Mouse (Mus musculus): ENCODE measurements around the gene Olfr620. TPM values are rescaled to one million over a fixed set of nuclear protein-coding genes. Genes with fewer than 3 reads are reported as not detected.

Olfr620 gene
- not detected in 2 replicates for polyA plus RNA-seq (2012; rRNA removed)

DNA sequence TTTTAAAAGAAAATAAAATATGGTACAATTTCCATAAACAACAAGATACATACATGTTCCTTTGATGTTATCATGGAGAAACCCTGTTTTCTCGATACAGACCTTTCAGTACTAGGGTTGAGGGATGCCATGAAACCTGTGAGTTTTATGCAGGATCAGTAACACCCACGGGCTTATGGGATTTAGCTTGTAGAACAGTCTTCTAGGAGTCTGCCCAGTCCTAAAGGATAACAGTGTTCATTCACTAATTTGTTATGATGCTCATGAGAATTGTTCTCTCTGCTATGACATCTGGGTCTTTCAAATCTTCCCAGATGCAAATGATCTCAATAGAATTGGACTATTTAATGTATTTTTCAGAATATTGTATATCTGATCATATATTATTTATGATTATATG lies at the start of gene Olfr620:
Gene Olfr620, minus strand, starts transcription at position 101 of the 400 bp plus-strand sequence.
- no peak for DNase-seq (ENCODE audit: low read depth, low spot score)
- WGBS, result 66% methylated on average over 2 of the region's 2 CpGs

GRCm38 (mm10) chr7:103644070-103644469 lies 31.7 kb upstream of the Olfr620 start:
- WGBS, result 29% methylated on average over 4 of the region's 4 CpGs
- DNase-seq (ENCODE audit: low read depth, low spot score), result no peak

- no peak for DNase-seq (ENCODE audit: low read depth, low spot score)
- 79% methylated on average over 1 of the region's 1 CpGs for WGBS
Measured at GRCm38 (mm10) chr7:103642602-103643001, 30.3 kb upstream of the Olfr620 start, which contains the start of gene Olfr622. Gene Olfr622, minus strand, starts transcription at chr7:103642702.

GRCm38 (mm10) chr7:103636795-103637194 lies 24.5 kb upstream of the Olfr620 start:
- DNase-seq (ENCODE audit: low read depth, low spot score), result no peak

GRCm38 (mm10) chr7:103607425-103607824 lies 4.9 kb downstream of the Olfr620 start:
- no peak for DNase-seq (ENCODE audit: low read depth, low spot score)
- 80% methylated on average over 2 of the region's 2 CpGs for WGBS

DNA sequence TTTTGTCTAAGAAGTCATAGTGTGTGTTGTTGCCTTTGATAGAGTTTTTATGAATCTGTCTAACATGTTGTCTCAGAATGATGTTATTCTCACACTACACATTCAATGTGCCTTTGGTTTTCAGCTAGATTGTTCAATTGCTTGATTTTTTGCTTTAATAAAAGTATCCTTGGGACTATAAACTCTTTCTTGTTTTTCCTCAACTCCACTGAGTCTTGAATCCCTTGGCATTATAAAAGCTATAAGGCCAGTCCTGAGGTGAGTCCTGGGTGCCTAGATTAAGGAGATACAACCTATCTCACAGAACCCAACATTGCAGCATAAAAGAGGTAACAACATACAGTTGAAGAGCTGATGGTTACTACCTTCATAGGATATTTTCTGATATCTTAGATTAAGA lies 12.1 kb downstream of the Olfr620 start, which contains the start of gene Olfr619:
Gene Olfr619, plus strand, starts transcription at position 301 of the 400 bp plus-strand sequence.
- no peak for DNase-seq (ENCODE audit: low read depth, low spot score)

GRCm38 (mm10) chr7:103589803-103590202 lies 22.5 kb downstream of the Olfr620 start, which contains the start of gene Olfr618:
Gene Olfr618, plus strand, starts transcription at chr7:103590103.
- DNase-seq (ENCODE audit: low read depth, low spot score), result no peak
- WGBS, result 55% methylated on average over 2 of the region's 2 CpGs

- DNase-seq (ENCODE audit: low read depth, low spot score), result no peak
- 86% methylated on average over 1 of the region's 1 CpGs for WGBS
Measured at GRCm38 (mm10) chr7:103572761-103573160, 39.6 kb downstream of the Olfr620 start, which contains the start of gene Olfr617. Gene Olfr617, plus strand, starts transcription at chr7:103573061.

DNA sequence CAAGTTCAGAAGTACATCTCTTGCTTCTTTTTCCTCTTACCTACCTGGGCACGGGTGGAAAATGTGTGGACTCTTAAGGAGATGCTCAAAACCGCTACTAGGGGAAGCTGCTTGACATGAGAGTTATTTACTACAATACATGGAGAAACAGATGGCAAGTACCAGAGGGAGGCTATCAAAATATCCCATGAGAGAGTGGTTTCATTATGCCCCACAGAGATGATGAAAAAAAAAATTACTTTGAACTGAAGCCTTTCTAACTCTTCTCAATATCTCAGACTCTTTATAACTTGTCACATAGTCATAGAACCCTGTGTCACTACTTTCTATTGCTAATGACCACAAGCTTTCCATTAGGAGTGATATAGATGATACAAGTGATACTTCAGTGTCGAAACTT lies 43.3 kb downstream of the Olfr620 start, which contains the start of gene Olfr616:
Gene Olfr616, minus strand, starts transcription at position 101 of the 400 bp plus-strand sequence.
- 68% methylated on average over 3 of the region's 3 CpGs for WGBS
- DNase-seq (ENCODE audit: low read depth, low spot score), result no peak

DNA sequence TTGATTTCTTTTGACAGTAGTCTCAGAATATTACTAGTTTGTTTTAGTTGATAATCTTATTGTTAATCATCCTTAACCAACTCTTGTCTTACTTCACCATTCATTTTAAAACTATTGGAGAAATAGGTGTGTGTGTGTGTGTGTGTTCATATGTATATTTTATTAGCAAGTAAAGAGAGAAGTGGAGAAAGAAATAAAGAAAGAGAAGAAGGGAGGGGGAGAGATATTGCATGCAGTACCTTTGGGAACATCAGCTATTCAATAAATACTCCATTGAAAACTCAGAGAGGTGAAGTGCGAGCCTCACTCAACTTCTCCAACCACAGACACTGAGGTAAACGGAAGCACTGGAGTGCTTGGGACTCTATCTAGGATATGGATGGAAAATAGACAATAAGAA lies 56.6 kb downstream of the Olfr620 start, which contains the start of gene Olfr615:
Gene Olfr615, plus strand, starts transcription at position 301 of the 400 bp plus-strand sequence.
- no peak for DNase-seq (ENCODE audit: low read depth, low spot score)
- 83% methylated on average over 2 of the region's 2 CpGs for WGBS

Other genes starting within 250 kb of the Olfr620 start
- not detected in 2 replicates for gene Olfr601, start 249.9 kb downstream of the Olfr620 start, polyA plus RNA-seq (2012; rRNA removed)
- not detected in 2 replicates for gene Olfr603, start 226.4 kb downstream of the Olfr620 start, polyA plus RNA-seq (2012; rRNA removed)
- gene Usp17lc, start 197.5 kb downstream of the Olfr620 start, polyA plus RNA-seq (2012; rRNA removed), result not detected in 2 replicates
- gene Olfr605, start 167.1 kb downstream of the Olfr620 start, polyA plus RNA-seq (2012; rRNA removed), result not detected in 2 replicates
- not detected in 2 replicates for gene Olfr606, start 163.5 kb downstream of the Olfr620 start, polyA plus RNA-seq (2012; rRNA removed)
- gene Olfr607, start 148.4 kb downstream of the Olfr620 start, polyA plus RNA-seq (2012; rRNA removed), result not detected in 2 replicates
- not detected in 2 replicates for gene Olfr608, start 142.7 kb downstream of the Olfr620 start, polyA plus RNA-seq (2012; rRNA removed)
- gene Olfr609, start 114.5 kb downstream of the Olfr620 start, polyA plus RNA-seq (2012; rRNA removed), result not detected in 2 replicates
- gene Olfr610, start 100.4 kb downstream of the Olfr620 start, polyA plus RNA-seq (2012; rRNA removed), result not detected in 2 replicates
- not detected in 2 replicates for gene Olfr611, start 91.7 kb downstream of the Olfr620 start, polyA plus RNA-seq (2012; rRNA removed)
- gene Olfr612, start 69.8 kb downstream of the Olfr620 start, polyA plus RNA-seq (2012; rRNA removed), result not detected in 2 replicates
- not detected in 2 replicates for gene Olfr613, start 64.5 kb downstream of the Olfr620 start, polyA plus RNA-seq (2012; rRNA removed)
- not detected in 2 replicates for gene Olfr615, start 56.5 kb downstream of the Olfr620 start, polyA plus RNA-seq (2012; rRNA removed)
- gene Olfr616, start 43.4 kb downstream of the Olfr620 start, polyA plus RNA-seq (2012; rRNA removed), result not detected in 2 replicates
- gene Olfr617, start 39.5 kb downstream of the Olfr620 start, polyA plus RNA-seq (2012; rRNA removed), result not detected in 2 replicates
- gene Olfr618, start 22.4 kb downstream of the Olfr620 start, polyA plus RNA-seq (2012; rRNA removed), result not detected in 2 replicates
- gene Olfr619, start 12.0 kb downstream of the Olfr620 start, polyA plus RNA-seq (2012; rRNA removed), result not detected in 2 replicates
- gene Olfr622, start 30.2 kb upstream of the Olfr620 start, polyA plus RNA-seq (2012; rRNA removed), result not detected in 2 replicates
- gene Olfr623, start 51.2 kb upstream of the Olfr620 start, polyA plus RNA-seq (2012; rRNA removed), result not detected in 2 replicates
- not detected in 2 replicates for gene Olfr624, start 58.7 kb upstream of the Olfr620 start, polyA plus RNA-seq (2012; rRNA removed)
- gene Olfr625-ps1, start 70.2 kb upstream of the Olfr620 start, polyA plus RNA-seq (2012; rRNA removed), result not detected in 2 replicates
- not detected in 2 replicates for gene Olfr243, start 102.1 kb upstream of the Olfr620 start, polyA plus RNA-seq (2012; rRNA removed)
- not detected in 2 replicates for gene Olfr628, start 117.8 kb upstream of the Olfr620 start, polyA plus RNA-seq (2012; rRNA removed)
- not detected in 2 replicates for gene Olfr629, start 132.4 kb upstream of the Olfr620 start, polyA plus RNA-seq (2012; rRNA removed)
- not detected in 2 replicates for gene Olfr630, start 144.8 kb upstream of the Olfr620 start, polyA plus RNA-seq (2012; rRNA removed)
- gene Olfr69, start 159.1 kb upstream of the Olfr620 start, polyA plus RNA-seq (2012; rRNA removed), result not detected in 2 replicates
- gene Olfr68, start 167.2 kb upstream of the Olfr620 start, polyA plus RNA-seq (2012; rRNA removed), result not detected in 2 replicates
- not detected in 2 replicates for gene Olfr67, start 179.3 kb upstream of the Olfr620 start, polyA plus RNA-seq (2012; rRNA removed)
- gene Hbb-bt, start 201.5 kb upstream of the Olfr620 start, polyA plus RNA-seq (2012; rRNA removed), result 7.5 and 9.3 TPM in 2 replicates
- gene Hbb-bs, start 215.6 kb upstream of the Olfr620 start, polyA plus RNA-seq (2012; rRNA removed), result 97.3 and 114 TPM in 2 replicates
- gene Hbb-bh2, start 228.0 kb upstream of the Olfr620 start, polyA plus RNA-seq (2012; rRNA removed), result not detected in 2 replicates
- gene Hbb-bh1, start 230.6 kb upstream of the Olfr620 start, polyA plus RNA-seq (2012; rRNA removed), result not detected in 2 replicates
- not detected in 2 replicates for gene Hbb-y, start 240.7 kb upstream of the Olfr620 start, polyA plus RNA-seq (2012; rRNA removed)